Mouse (Mus musculus): ENCODE measurements around the gene Slc6a11. TPM values are rescaled to one million over a fixed set of nuclear protein-coding genes. Genes with fewer than 3 reads are reported as not detected.

Gene Slc6a11
- total and polyA plus RNA-seq, 2 experiments from 2014 or later, result not detected

GRCm38 (mm10) chr6:114245665-114246064, 114.6 kb downstream of the Slc6a11 start:
- ATAC-seq (ENCODE audit: insufficient read depth, low read depth) (no peak), DNase-seq (ENCODE audit: low spot score) (no peak)
- no peaks in the 10 kb centered on the region for H3K9me3 ChIP-seq (replicated peaks; ENCODE audit: control insufficient read depth, low read length)
- WGBS, result 68% methylated on average over 11 of the region's 11 CpGs
- TF ChIP-seq CTCF (IDR thresholded peaks at IDR 0.05; ENCODE audit: low read depth), result no peak
- TF ChIP-seq EP300 (IDR thresholded peaks at IDR 0.05; ENCODE audit: low read depth), result no peak
- no peak overlapping the region for H3K27ac ChIP-seq (ENCODE audit: low read depth)
- 0 out of 2 replicates have a peak, but pooled peaks cover 8% of the 10 kb centered on the region for H3K27me3 ChIP-seq (ENCODE audit: control insufficient read depth, insufficient read depth, low read length)
- no peak overlapping the region for H3K9ac ChIP-seq (replicated peaks; ENCODE audit: low read depth, low read length)
- H3K36me3 ChIP-seq (replicated peaks; ENCODE audit: control insufficient read depth, insufficient read depth, low read length), result no peaks in the 10 kb centered on the region
- no peak overlapping the region for H3K4me3 ChIP-seq (ENCODE audit: low read depth, low read length)
- H3K4me2 ChIP-seq (ENCODE audit: low read depth, low read length), result no peak overlapping the region
- H3K4me1 ChIP-seq (ENCODE audit: control insufficient read depth, insufficient read depth), result no peaks in the 10 kb centered on the region

- ATAC-seq (ENCODE audit: insufficient read depth, low read depth), result no peak
- Histone ChIP-seq H3K27ac (ENCODE audit: low read depth) (no peak overlapping the region), H3K9ac (replicated peaks; ENCODE audit: low read depth, low read length) (no peak overlapping the region), H3K4me1 (ENCODE audit: control insufficient read depth, insufficient read depth) (no peaks in the 10 kb centered on the region), H3K9me3 (replicated peaks; ENCODE audit: control insufficient read depth, low read length) (no peaks in the 10 kb centered on the region), H3K4me3 (ENCODE audit: low read depth, low read length) (no peak overlapping the region), H3K27me3 (ENCODE audit: control insufficient read depth, insufficient read depth, low read length) (peaks cover 8% of the 10 kb centered on the region; the same call in 1 of the 2 replicates), H3K36me3 (replicated peaks; ENCODE audit: control insufficient read depth, insufficient read depth, low read length) (no peaks in the 10 kb centered on the region), H3K4me2 (ENCODE audit: low read depth, low read length) (no peak overlapping the region)
- WGBS, result 6% methylated on average over 5 of the region's 5 CpGs
- peak; percentile 55 for DNase-seq (ENCODE audit: low spot score)
- TF ChIP-seq CTCF (IDR thresholded peaks at IDR 0.05; ENCODE audit: low read depth) (peak; percentile 88), EP300 (IDR thresholded peaks at IDR 0.05; ENCODE audit: low read depth) (no peak)
Observed at GRCm38 (mm10) chr6:114250311-114250710, 119.3 kb downstream of the Slc6a11 start.

GRCm38 (mm10) chr6:114254927-114255326, 123.9 kb downstream of the Slc6a11 start:
- DNase-seq (ENCODE audit: low spot score), result no peak
- no peak overlapping the region for H3K9ac ChIP-seq (replicated peaks; ENCODE audit: low read depth, low read length)
- no peak for ATAC-seq (ENCODE audit: insufficient read depth, low read depth)
- TF ChIP-seq EP300 (IDR thresholded peaks at IDR 0.05; ENCODE audit: low read depth), result no peak
- no peak for TF ChIP-seq CTCF (IDR thresholded peaks at IDR 0.05; ENCODE audit: low read depth)
- H3K27me3 ChIP-seq (ENCODE audit: control insufficient read depth, insufficient read depth, low read length), result no peaks in the 10 kb centered on the region; the same call in 1 of the 2 replicates
- H3K4me3 ChIP-seq (ENCODE audit: low read depth, low read length), result no peak overlapping the region
- H3K4me2 ChIP-seq (ENCODE audit: low read depth, low read length), result no peak overlapping the region
- H3K36me3 ChIP-seq (replicated peaks; ENCODE audit: control insufficient read depth, insufficient read depth, low read length), result no peaks in the 10 kb centered on the region
- WGBS, result 66% methylated on average over 14 of the region's 14 CpGs
- H3K9me3 ChIP-seq (replicated peaks; ENCODE audit: control insufficient read depth, low read length), result no peaks in the 10 kb centered on the region
- no peaks in the 10 kb centered on the region for H3K4me1 ChIP-seq (ENCODE audit: control insufficient read depth, insufficient read depth)
- H3K27ac ChIP-seq (ENCODE audit: low read depth), result no peak overlapping the region

GRCm38 (mm10) chr6:114257762-114258361, 126.8 kb downstream of the Slc6a11 start:
- WGBS, result 75% methylated on average over 1 of the region's 1 CpGs
- Histone ChIP-seq H3K4me3 (ENCODE audit: low read depth, low read length) (no peak overlapping the region), H3K36me3 (replicated peaks; ENCODE audit: control insufficient read depth, insufficient read depth, low read length) (no peaks in the 10 kb centered on the region), H3K9ac (replicated peaks; ENCODE audit: low read depth, low read length) (no peak overlapping the region), H3K27ac (ENCODE audit: low read depth) (no peak overlapping the region), H3K9me3 (replicated peaks; ENCODE audit: control insufficient read depth, low read length) (no peaks in the 10 kb centered on the region), H3K4me2 (ENCODE audit: low read depth, low read length) (no peak overlapping the region), H3K27me3 (ENCODE audit: control insufficient read depth, insufficient read depth, low read length) (peaks cover 12% of the 10 kb centered on the region; the same call in 1 of the 2 replicates), H3K4me1 (ENCODE audit: control insufficient read depth, insufficient read depth) (peaks cover 4% of the 10 kb centered on the region; the same call in 1 of the 2 replicates)
- no peak for ATAC-seq (ENCODE audit: insufficient read depth, low read depth)
- no peak for TF ChIP-seq EP300 (IDR thresholded peaks at IDR 0.05; ENCODE audit: low read depth)
- TF ChIP-seq CTCF (IDR thresholded peaks at IDR 0.05; ENCODE audit: low read depth), result no peak
- DNase-seq (ENCODE audit: low spot score), result no peak

GRCm38 (mm10) chr6:114258661-114259193, 127.7 kb downstream of the Slc6a11 start:
- no peak overlapping the region for H3K27ac ChIP-seq (ENCODE audit: low read depth)
- H3K4me1 ChIP-seq (ENCODE audit: control insufficient read depth, insufficient read depth), result peaks cover 4% of the 10 kb centered on the region; the same call in 1 of the 2 replicates
- H3K9ac ChIP-seq (replicated peaks; ENCODE audit: low read depth, low read length), result no peak overlapping the region
- no peak overlapping the region for H3K4me2 ChIP-seq (ENCODE audit: low read depth, low read length)
- no peak overlapping the region for H3K4me3 ChIP-seq (ENCODE audit: low read depth, low read length)
- no peak for DNase-seq (ENCODE audit: low spot score)
- WGBS, result 65% methylated on average over 3 of the region's 3 CpGs
- H3K36me3 ChIP-seq (replicated peaks; ENCODE audit: control insufficient read depth, insufficient read depth, low read length), result no peaks in the 10 kb centered on the region
- H3K9me3 ChIP-seq (replicated peaks; ENCODE audit: control insufficient read depth, low read length), result no peaks in the 10 kb centered on the region
- no peak for TF ChIP-seq CTCF (IDR thresholded peaks at IDR 0.05; ENCODE audit: low read depth)
- no peak for TF ChIP-seq EP300 (IDR thresholded peaks at IDR 0.05; ENCODE audit: low read depth)
- H3K27me3 ChIP-seq (ENCODE audit: control insufficient read depth, insufficient read depth, low read length), result peaks cover 13% of the 10 kb centered on the region; the same call in 1 of the 2 replicates
- no peak for ATAC-seq (ENCODE audit: insufficient read depth, low read depth)
